Mouse (Mus musculus): ENCODE results near the gene Rin3. TPM values are rescaled to one million over a fixed set of nuclear protein-coding genes. Genes with fewer than 3 reads are reported as not detected.

Rin3 gene
- polyA plus RNA-seq, 1 experiment from 2014 or later = 3.7 TPM

DNA sequence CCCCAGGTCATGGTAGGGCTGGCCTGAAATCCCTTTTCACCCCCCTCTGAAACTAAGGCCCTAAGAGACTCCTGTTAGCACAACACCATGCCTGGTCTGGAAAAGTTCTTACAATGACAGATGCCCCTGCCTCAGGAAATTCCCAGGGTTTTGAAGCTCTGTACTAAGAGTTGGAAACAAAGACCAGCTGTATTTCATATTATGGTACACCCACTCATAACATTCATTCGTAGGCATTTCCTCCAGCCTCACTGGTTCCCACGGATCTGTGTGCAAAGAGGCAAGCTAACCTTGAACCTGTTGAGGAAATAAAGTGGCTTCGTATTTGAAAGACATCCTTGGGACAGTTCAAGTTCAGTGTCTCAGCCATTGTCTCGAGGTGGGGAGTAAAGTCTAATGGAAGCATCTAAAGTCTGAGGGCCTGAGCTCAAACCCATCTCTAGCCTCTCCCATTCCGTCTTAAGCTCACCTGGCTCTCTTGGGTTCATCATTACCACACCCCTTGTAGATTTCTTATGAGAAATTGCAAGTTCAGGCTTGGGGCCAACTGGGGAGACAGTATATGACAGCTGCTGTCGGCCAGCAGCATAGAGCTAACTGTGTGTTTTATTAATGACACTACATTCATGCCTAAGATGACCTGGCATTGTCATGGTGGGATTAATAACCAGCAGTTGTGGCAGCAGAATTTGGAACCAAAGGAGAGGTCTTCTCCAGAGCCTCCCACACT is 41.5 kb downstream of the Rin3 start:
- Histone ChIP-seq H3K9ac (replicated peaks) (no peak overlapping the region), H3K4me2 (replicated peaks) (no peak overlapping the region), H3K27ac (no peak overlapping the region), H3K9me3 (no peaks in the 10 kb centered on the region), H3K4me1 (replicated peaks) (no peaks in the 10 kb centered on the region), H3K36me3 (no peaks in the 10 kb centered on the region), H3K4me3 (replicated peaks) (no peak overlapping the region), H3K27me3 (no peaks in the 10 kb centered on the region)
- WGBS = 85% methylated on average over 6 of the region's 6 CpGs
- ATAC-seq = no peak

DNA sequence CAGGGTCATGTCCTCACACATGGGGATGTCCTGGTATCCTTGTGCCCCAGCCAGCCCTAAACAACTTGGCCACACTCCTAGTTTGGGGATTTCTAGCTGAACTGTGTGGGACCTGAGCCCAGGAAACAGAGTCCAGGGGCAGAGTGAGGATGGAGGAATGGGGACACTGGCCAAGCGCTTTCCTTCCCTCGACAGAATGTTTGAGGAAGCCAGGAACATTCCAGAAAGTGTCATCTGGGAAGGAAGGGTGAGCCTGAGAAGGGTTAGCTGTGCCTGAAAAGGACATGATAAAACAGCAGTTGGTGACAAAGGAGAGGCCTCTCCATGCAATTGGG is 42.0 kb downstream of the Rin3 start:
- H3K27me3 ChIP-seq = no peaks in the 10 kb centered on the region
- H3K4me1 ChIP-seq (replicated peaks) = no peaks in the 10 kb centered on the region
- no peak for ATAC-seq
- H3K4me3 ChIP-seq (replicated peaks) = no peak overlapping the region
- no peaks in the 10 kb centered on the region for H3K36me3 ChIP-seq
- WGBS = 92% methylated on average over 2 of the region's 2 CpGs
- H3K9ac ChIP-seq (replicated peaks) = no peak overlapping the region
- no peaks in the 10 kb centered on the region for H3K9me3 ChIP-seq
- no peak overlapping the region for H3K4me2 ChIP-seq (replicated peaks)
- no peak overlapping the region for H3K27ac ChIP-seq

DNA sequence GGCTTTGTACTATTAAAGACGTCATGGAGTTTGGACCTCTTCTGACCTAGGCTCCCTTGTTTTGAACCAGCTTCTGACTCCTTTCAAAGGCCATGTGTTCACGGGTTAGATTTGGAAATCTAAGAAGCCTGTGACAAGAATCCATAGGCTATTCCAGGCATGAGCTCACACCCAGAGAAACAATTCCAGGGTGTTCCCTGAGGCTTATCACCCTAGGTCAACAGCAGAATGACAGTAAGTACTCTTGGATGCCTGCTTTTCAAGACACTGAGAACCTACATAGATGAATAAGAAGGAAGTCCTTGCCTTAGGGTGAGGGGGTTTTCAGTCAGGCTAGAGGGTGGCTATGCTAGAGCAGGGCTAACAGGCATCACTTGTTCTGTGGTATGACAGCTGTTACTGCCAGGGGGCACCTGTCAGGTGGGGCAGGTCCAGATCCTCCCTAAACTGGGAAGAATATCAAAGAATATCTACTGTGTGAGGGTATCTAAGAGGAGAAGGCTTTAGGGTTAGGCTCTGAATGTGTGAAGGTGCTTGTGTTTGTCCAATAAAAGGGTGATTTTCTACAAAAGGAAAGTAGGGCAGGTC is 44.0 kb downstream of the Rin3 start:
- Histone ChIP-seq H3K9me3 (no peaks in the 10 kb centered on the region), H3K4me3 (replicated peaks) (no peak overlapping the region), H3K4me1 (replicated peaks) (no peaks in the 10 kb centered on the region), H3K27ac (no peak overlapping the region), H3K9ac (replicated peaks) (no peak overlapping the region), H3K4me2 (replicated peaks) (no peak overlapping the region), H3K36me3 (no peaks in the 10 kb centered on the region), H3K27me3 (no peaks in the 10 kb centered on the region)
- no peak for ATAC-seq
- 94% methylated on average over 2 of the region's 2 CpGs for WGBS

DNA sequence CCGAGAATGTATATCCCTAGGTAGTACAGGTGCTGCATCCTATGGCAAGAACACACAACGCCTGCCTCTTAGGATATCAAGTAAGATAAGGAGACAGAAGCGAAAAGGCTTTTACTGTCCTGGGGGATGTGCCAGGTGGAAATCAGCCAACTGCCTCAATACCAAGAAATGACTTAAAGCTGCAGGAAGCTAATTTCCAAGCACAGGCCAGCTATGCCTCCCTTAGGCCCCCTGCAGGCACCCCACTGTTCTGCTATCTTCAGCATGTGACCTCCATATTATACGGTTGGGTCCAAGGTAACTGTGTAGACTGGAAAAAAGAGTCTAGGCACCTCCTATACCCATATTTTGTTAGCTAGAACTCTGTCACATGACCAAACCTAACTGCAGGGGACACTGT is 44.7 kb downstream of the Rin3 start:
- Histone ChIP-seq H3K4me3 (replicated peaks) (no peak overlapping the region), H3K36me3 (no peaks in the 10 kb centered on the region), H3K9ac (replicated peaks) (no peak overlapping the region), H3K4me2 (replicated peaks) (no peak overlapping the region), H3K27ac (no peak overlapping the region), H3K9me3 (no peaks in the 10 kb centered on the region), H3K27me3 (no peaks in the 10 kb centered on the region), H3K4me1 (replicated peaks) (no peaks in the 10 kb centered on the region)
- no peak for ATAC-seq
- WGBS = 94% methylated on average over 4 of the region's 4 CpGs

DNA sequence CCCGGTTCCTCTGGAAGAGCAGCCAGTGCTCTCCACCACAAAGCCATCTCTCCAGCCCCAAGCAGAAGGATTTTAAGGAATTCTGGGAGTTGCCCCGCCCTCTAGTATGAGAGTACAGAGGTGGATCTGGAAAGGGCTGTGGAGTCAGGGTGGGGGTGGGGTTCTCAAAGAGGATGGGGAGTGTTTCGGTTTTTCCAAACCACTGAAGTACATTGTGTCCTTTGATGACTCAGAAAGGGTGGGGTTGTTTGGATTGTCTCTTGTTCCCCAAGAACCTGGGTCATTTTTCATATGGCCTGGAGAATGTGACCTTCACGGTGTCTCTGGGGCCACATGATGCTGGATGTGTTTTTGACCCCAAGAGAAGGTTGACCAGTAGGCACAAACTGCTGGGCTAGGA is 45.2 kb downstream of the Rin3 start:
- WGBS = 89% methylated on average over 4 of the region's 4 CpGs
- no peak for ATAC-seq

DNA sequence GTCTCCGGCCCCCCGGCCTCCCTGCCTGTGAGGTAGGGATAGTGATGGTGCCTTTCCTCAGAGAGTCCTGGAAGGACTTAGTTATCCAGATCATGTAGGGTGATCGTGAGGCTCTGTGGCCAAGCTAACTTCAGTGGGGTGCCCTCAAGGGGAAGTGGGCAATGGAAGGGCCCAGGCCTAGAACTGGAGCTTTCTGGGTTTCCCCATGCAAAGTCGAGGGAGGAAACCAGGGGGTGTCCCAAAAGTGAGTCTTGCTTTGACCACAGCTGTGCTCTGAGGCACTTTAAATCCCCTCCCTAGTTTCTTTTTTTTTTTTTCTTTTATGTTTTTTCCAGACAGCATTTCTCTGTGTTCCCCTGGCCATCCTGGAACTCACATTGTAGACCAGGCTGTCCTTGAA is 47.3 kb downstream of the Rin3 start:
- Histone ChIP-seq H3K9me3 (no peaks in the 10 kb centered on the region), H3K4me3 (replicated peaks) (no peak overlapping the region), H3K9ac (replicated peaks) (no peak overlapping the region), H3K4me1 (replicated peaks) (no peaks in the 10 kb centered on the region), H3K27ac (no peak overlapping the region), H3K27me3 (no peaks in the 10 kb centered on the region), H3K36me3 (no peaks in the 10 kb centered on the region), H3K4me2 (replicated peaks) (no peak overlapping the region)
- WGBS = 92% methylated on average over 4 of the region's 4 CpGs
- ATAC-seq = no peak

More for the DNA sequence above, 45.2 kb downstream of the Rin3 start:
- Histone ChIP-seq H3K27ac (no peak overlapping the region), H3K36me3 (no peaks in the 10 kb centered on the region), H3K4me2 (replicated peaks) (no peak overlapping the region), H3K27me3 (no peaks in the 10 kb centered on the region), H3K4me1 (replicated peaks) (no peaks in the 10 kb centered on the region), H3K9me3 (no peaks in the 10 kb centered on the region), H3K4me3 (replicated peaks) (no peak overlapping the region), H3K9ac (replicated peaks) (no peak overlapping the region)

DNA sequence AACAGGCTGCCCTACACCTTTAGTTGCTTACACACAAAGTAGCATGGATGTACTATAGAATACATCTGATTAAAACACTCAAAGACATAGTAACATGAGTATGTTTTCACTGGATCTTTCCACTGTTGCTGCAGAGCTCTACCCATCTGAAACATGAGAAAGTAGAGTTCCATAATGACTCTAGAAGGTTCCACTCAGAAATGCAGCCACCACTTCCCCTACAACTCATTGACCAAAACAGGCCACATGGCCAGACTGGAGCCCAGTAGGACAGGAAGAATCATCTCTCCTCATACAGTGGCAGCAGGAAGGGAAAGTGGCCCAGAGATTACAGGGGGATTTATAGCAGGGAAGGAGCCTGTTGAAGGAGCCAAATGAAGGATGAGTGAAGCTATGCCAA is 47.9 kb downstream of the Rin3 start:
- no peak for ATAC-seq

DNA sequence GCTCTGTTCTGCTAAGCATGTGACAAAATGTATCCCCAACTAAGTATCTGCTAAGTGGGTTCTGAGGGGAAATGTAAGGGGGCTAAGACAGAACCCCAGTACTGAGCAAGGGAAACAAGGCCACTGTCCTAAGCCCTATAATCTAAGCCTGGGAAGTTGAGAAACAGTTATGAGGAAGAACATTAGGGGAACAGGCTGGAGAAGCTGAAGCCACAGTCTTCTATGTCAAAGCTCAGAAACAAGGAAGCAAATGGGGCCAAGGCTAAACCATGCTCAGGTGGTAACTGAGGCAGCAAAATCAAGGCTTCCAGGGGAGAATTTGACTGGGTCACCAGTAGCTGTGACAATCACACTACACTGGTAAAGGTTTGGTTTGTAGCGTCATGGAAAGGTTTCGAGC is 50.3 kb downstream of the Rin3 start:
- ATAC-seq = no peak
- no peak overlapping the region for H3K4me2 ChIP-seq (replicated peaks)
- 100% methylated on average over 2 of the region's 2 CpGs for WGBS
- H3K27ac ChIP-seq = no peak overlapping the region
- no peaks in the 10 kb centered on the region for H3K4me1 ChIP-seq (replicated peaks)
- H3K9me3 ChIP-seq = no peaks in the 10 kb centered on the region
- no peaks in the 10 kb centered on the region for H3K27me3 ChIP-seq
- H3K9ac ChIP-seq (replicated peaks) = no peak overlapping the region
- no peak overlapping the region for H3K4me3 ChIP-seq (replicated peaks)
- no peaks in the 10 kb centered on the region for H3K36me3 ChIP-seq

More for the DNA sequence above, 47.9 kb downstream of the Rin3 start:
- H3K9ac ChIP-seq (replicated peaks) = no peak overlapping the region
- no peaks in the 10 kb centered on the region for H3K4me1 ChIP-seq (replicated peaks)
- no peak overlapping the region for H3K4me2 ChIP-seq (replicated peaks)
- no peaks in the 10 kb centered on the region for H3K36me3 ChIP-seq
- H3K27ac ChIP-seq = no peak overlapping the region
- no peak overlapping the region for H3K4me3 ChIP-seq (replicated peaks)
- no peaks in the 10 kb centered on the region for H3K27me3 ChIP-seq
- H3K9me3 ChIP-seq = no peaks in the 10 kb centered on the region

DNA sequence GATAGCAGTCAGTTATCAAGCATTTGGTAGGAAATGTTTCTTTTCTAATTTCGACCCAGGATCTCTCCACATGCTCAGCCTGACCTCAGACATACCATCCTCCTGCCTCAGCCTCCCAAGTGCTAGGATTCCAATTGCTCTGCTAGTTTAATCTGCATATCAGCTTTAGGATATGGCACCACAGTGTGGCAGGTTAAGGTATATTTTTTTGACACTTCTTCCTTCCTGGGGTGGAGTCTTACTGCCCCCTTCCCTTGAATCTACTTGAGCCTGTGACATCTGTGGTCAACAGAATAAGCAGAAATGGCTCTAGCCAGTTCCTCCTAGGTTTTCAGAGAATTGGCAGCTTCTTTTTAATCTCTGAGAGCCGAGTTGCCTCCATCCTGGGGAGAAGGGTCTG is 56.2 kb downstream of the Rin3 start:
- Histone ChIP-seq H3K9ac (replicated peaks) (no peak overlapping the region), H3K4me1 (replicated peaks) (no peaks in the 10 kb centered on the region), H3K4me2 (replicated peaks) (no peak overlapping the region), H3K4me3 (replicated peaks) (no peak overlapping the region), H3K27ac (no peak overlapping the region), H3K27me3 (no peaks in the 10 kb centered on the region), H3K36me3 (no peaks in the 10 kb centered on the region), H3K9me3 (no peaks in the 10 kb centered on the region)
- ATAC-seq = no peak
- WGBS = 74% methylated on average over 2 of the region's 2 CpGs

DNA sequence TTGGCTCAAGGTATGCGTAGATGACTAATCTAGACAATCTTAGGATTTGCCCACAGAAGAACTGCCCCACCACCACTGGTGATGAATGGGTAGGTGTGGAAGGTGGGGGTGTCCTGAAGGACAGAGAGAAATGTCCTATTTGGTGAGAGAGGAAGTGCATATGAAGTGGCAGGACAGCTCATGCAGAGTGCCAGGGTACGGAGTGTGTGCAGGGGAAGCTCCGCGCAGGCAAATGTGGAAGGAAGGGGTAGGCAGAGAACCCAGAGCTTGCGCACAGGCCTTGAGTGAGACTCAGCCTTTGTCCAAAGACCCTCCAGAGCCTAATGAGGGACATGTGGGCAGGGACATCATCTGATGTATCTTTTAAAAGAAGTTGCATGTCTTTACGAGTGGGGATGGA is 57.6 kb downstream of the Rin3 start:
- no peaks in the 10 kb centered on the region for H3K9me3 ChIP-seq
- H3K4me1 ChIP-seq (replicated peaks) = no peaks in the 10 kb centered on the region
- H3K27me3 ChIP-seq = no peaks in the 10 kb centered on the region
- 93% methylated on average over 6 of the region's 6 CpGs for WGBS
- no peak for ATAC-seq
- H3K9ac ChIP-seq (replicated peaks) = no peak overlapping the region
- no peak overlapping the region for H3K4me2 ChIP-seq (replicated peaks)
- no peaks in the 10 kb centered on the region for H3K36me3 ChIP-seq
- H3K4me3 ChIP-seq (replicated peaks) = no peak overlapping the region
- no peak overlapping the region for H3K27ac ChIP-seq

DNA sequence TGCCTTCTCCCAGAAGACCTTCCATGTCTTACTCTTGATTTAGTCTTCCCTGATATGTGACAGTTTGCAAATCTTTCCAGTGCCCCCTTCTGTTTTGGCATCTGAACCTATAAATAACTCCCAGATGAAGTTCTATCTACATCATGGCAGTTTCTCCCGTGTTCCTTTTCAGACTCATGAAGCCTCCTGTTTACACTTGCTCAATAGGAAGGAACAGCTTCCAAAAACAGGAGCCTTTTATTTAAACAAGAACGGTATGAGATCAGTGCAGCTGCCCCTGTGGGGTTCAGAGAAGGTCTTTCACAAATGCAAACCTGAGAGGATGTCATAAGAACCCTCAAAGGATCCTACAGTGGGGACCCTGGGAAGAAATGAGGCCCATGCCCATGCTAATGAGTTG is 59.3 kb downstream of the Rin3 start:
- H3K9ac ChIP-seq (replicated peaks) = no peak overlapping the region
- no peak overlapping the region for H3K4me2 ChIP-seq (replicated peaks)
- H3K4me1 ChIP-seq (replicated peaks) = no peaks in the 10 kb centered on the region
- WGBS = 78% methylated on average over 2 of the region's 2 CpGs
- H3K27me3 ChIP-seq = no peaks in the 10 kb centered on the region
- H3K9me3 ChIP-seq = no peaks in the 10 kb centered on the region
- no peaks in the 10 kb centered on the region for H3K36me3 ChIP-seq
- no peak for ATAC-seq
- H3K4me3 ChIP-seq (replicated peaks) = no peak overlapping the region
- no peak overlapping the region for H3K27ac ChIP-seq

DNA sequence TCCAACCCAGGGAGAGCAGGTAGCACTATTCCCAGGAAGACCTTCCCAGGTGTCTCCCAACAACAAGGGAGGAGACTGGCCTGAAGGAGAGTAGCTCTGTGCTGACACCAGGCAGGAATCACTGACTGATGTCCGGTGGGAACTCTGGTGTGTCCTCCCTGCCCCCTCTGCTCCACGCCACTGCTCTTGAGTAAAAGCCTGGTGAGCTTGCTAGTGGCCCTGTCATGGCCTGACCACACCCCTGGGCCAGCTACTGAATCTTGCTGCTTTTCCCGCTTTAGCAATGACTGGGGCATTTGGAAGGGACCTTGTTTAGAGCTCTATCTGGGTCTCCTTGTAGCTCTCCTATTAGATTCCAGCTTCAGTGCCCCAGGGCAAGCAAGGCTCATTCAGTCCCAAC is 59.8 kb downstream of the Rin3 start:
- H3K36me3 ChIP-seq = no peaks in the 10 kb centered on the region
- H3K4me1 ChIP-seq (replicated peaks) = no peaks in the 10 kb centered on the region
- H3K27ac ChIP-seq = no peak overlapping the region
- H3K27me3 ChIP-seq = no peaks in the 10 kb centered on the region
- H3K4me3 ChIP-seq (replicated peaks) = no peak overlapping the region
- no peaks in the 10 kb centered on the region for H3K9me3 ChIP-seq
- 53% methylated on average over 3 of the region's 3 CpGs for WGBS
- no peak for ATAC-seq
- no peak overlapping the region for H3K9ac ChIP-seq (replicated peaks)
- H3K4me2 ChIP-seq (replicated peaks) = no peak overlapping the region

All from midbrain, embryonic 13.5 days (tissue).